Mouse (Mus musculus): ENCODE results near the gene Zfp335. TPM values are rescaled to one million over a fixed set of nuclear protein-coding genes. Genes with fewer than 3 reads are reported as not detected.

Gene Zfp335
- polyA plus RNA-seq, 1 experiment from 2014 or later: 8.6 TPM

Other genes starting within 250 kb of the Zfp335 start
- gene Wfdc11, start 237.7 kb downstream of the Zfp335 start, polyA plus RNA-seq (2015; fragmentation: Nextera tagmentation; extraction: Ambion mirVana): not detected in 2 replicates
- gene Wfdc13, start 226.7 kb downstream of the Zfp335 start, polyA plus RNA-seq (2015; fragmentation: Nextera tagmentation; extraction: Ambion mirVana): not detected in 2 replicates
- not detected in 2 replicates for gene Spint4, start 213.3 kb downstream of the Zfp335 start, polyA plus RNA-seq (2015; fragmentation: Nextera tagmentation; extraction: Ambion mirVana)
- not detected in 2 replicates for gene Spint5, start 196.5 kb downstream of the Zfp335 start, polyA plus RNA-seq (2015; fragmentation: Nextera tagmentation; extraction: Ambion mirVana)
- 0.49 and 0.56 TPM in 2 replicates for gene Wfdc3, start 165.8 kb downstream of the Zfp335 start, polyA plus RNA-seq (2015; fragmentation: Nextera tagmentation; extraction: Ambion mirVana)
- gene Dnttip1, start 165.8 kb downstream of the Zfp335 start, polyA plus RNA-seq (2015; fragmentation: Nextera tagmentation; extraction: Ambion mirVana): 70.4 and 85.2 TPM in 2 replicates
- 379 and 497 TPM in 2 replicates for gene Ube2c, start 141.9 kb downstream of the Zfp335 start, polyA plus RNA-seq (2015; fragmentation: Nextera tagmentation; extraction: Ambion mirVana)
- 5.8 and 10.7 TPM in 2 replicates for gene Tnnc2, start 131.8 kb downstream of the Zfp335 start, polyA plus RNA-seq (2015; fragmentation: Nextera tagmentation; extraction: Ambion mirVana)
- gene Snx21, start 125.9 kb downstream of the Zfp335 start, polyA plus RNA-seq (2015; fragmentation: Nextera tagmentation; extraction: Ambion mirVana): 7.0 and 7.7 TPM in 2 replicates
- gene Acot8, start 106.9 kb downstream of the Zfp335 start, polyA plus RNA-seq (2015; fragmentation: Nextera tagmentation; extraction: Ambion mirVana): 30.0 and 31.1 TPM in 2 replicates
- gene Zswim3, start 106.7 kb downstream of the Zfp335 start, polyA plus RNA-seq (2015; fragmentation: Nextera tagmentation; extraction: Ambion mirVana): 7.1 TPM in 2 replicates
- 8.7 and 9.1 TPM in 2 replicates for gene Zswim1, start 89.1 kb downstream of the Zfp335 start, polyA plus RNA-seq (2015; fragmentation: Nextera tagmentation; extraction: Ambion mirVana)
- gene Spata25, start 83.2 kb downstream of the Zfp335 start, polyA plus RNA-seq (2015; fragmentation: Nextera tagmentation; extraction: Ambion mirVana): 0.17 and 0.85 TPM in 2 replicates
- 154 and 164 TPM in 2 replicates for gene Ctsa, start 78.9 kb downstream of the Zfp335 start, polyA plus RNA-seq (2015; fragmentation: Nextera tagmentation; extraction: Ambion mirVana)
- gene Neurl2, start 78.3 kb downstream of the Zfp335 start, polyA plus RNA-seq (2015; fragmentation: Nextera tagmentation; extraction: Ambion mirVana): 5.3 and 5.9 TPM in 2 replicates
- gene Pltp, start 54.0 kb downstream of the Zfp335 start, polyA plus RNA-seq (2015; fragmentation: Nextera tagmentation; extraction: Ambion mirVana): 424 and 433 TPM in 2 replicates
- 92.5 and 107 TPM in 2 replicates for gene Pcif1, start 32.5 kb downstream of the Zfp335 start, polyA plus RNA-seq (2015; fragmentation: Nextera tagmentation; extraction: Ambion mirVana)
- gene Mmp9, start 29.0 kb upstream of the Zfp335 start, polyA plus RNA-seq (2015; fragmentation: Nextera tagmentation; extraction: Ambion mirVana): 47.8 and 53.2 TPM in 2 replicates
- gene Slc12a5, start 49.0 kb upstream of the Zfp335 start, polyA plus RNA-seq (2015; fragmentation: Nextera tagmentation; extraction: Ambion mirVana): 0.26 and 0.30 TPM in 2 replicates
- gene Ncoa5, start 123.1 kb upstream of the Zfp335 start, polyA plus RNA-seq (2015; fragmentation: Nextera tagmentation; extraction: Ambion mirVana): 43.8 and 51.3 TPM in 2 replicates
- 29.6 and 31.4 TPM in 2 replicates for gene Cd40, start 143.9 kb upstream of the Zfp335 start, polyA plus RNA-seq (2015; fragmentation: Nextera tagmentation; extraction: Ambion mirVana)
- gene 1700025C18Rik, start 179.0 kb upstream of the Zfp335 start, polyA plus RNA-seq (2015; fragmentation: Nextera tagmentation; extraction: Ambion mirVana): not detected in 2 replicates